Comparison of ENCODE assay signal across 18 mouse cellular contexts in the genomic region with DNA sequence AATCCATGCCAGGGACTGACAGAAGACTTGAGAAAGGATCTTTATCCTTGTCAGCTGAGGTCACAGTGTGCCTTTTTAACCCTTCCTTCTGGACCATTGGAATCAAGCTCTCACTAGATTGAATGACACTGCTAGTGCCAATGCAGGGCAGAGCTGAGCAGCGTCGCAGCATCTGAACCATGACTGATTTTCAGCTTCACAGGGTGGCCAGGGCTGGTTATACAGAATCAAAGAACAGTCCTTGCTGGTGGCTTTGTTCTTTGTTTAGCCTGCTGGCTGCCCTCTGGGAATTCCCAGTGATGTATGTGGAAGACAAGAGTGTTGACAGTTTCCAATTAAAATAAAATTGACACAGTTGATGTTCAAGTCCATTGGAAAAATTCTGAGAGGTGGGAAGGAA. TPM values are rescaled to one million over a fixed set of nuclear protein-coding genes. Genes with fewer than 3 reads are reported as not detected.
DNase-seq lines count a peak whose midpoint lies in the region; ATAC-seq and TF ChIP-seq lines count a peak whose summit lies in the region.
"Had no signal": no experiment of that assay in that cellular context is flagged by ENCODE, and none has a peak within 500 bp of the region (broad histone marks: within the 10 kb centered on the region; RNA-seq: fewer than 3 reads in every experiment).

No protein-coding gene starts in this region.

- H3K4me2 ChIP-seq in forebrain, embryonic 13.5 days, result no peak overlapping the region
- H3K4me2 ChIP-seq in forebrain, embryonic 16.5 days (ENCODE audit: low read length), result no peak overlapping the region
- no peak overlapping the region for H3K4me2 ChIP-seq in hindbrain, postnatal 0 days (ENCODE audit: low read depth, low read length)
- H3K4me2 ChIP-seq in midbrain, postnatal 0 days (ENCODE audit: low read depth, low read length, poor library complexity, severe bottlenecking), result no peak overlapping the region
- no peak overlapping the region for H3K4me2 ChIP-seq in intestine, embryonic 16.5 days (ENCODE audit: low read depth, low read length)
- H3K4me2 ChIP-seq: embryonic facial prominence, embryonic 15.5 days; forebrain, embryonic 15.5 days had no signal

- no peak overlapping the region for H3K4me3 ChIP-seq in forebrain, embryonic 13.5 days
- H3K4me3 ChIP-seq in forebrain, embryonic 16.5 days (replicated peaks; ENCODE audit: low read length), result no peak overlapping the region
- no peak overlapping the region for H3K4me3 ChIP-seq in hindbrain, postnatal 0 days (ENCODE audit: low read length)
- H3K4me3 ChIP-seq in midbrain, postnatal 0 days (ENCODE audit: low read depth, low read length), result no peak overlapping the region
- H3K4me3 ChIP-seq in intestine, embryonic 16.5 days (ENCODE audit: low read length), result no peak overlapping the region
- H3K4me3 ChIP-seq: embryonic facial prominence, embryonic 15.5 days; forebrain, embryonic 15.5 days had no signal

- H3K27ac ChIP-seq in forebrain, embryonic 13.5 days, result peak overlapping the region; percentile 35
- no peak overlapping the region for H3K27ac ChIP-seq in forebrain, embryonic 16.5 days (ENCODE audit: low read length)
- H3K27ac ChIP-seq in hindbrain, postnatal 0 days, result no peak overlapping the region
- no peak overlapping the region for H3K27ac ChIP-seq in midbrain, postnatal 0 days (ENCODE audit: low read depth, low read length)
- H3K27ac ChIP-seq in intestine, embryonic 16.5 days (ENCODE audit: low read length), result no peak overlapping the region
- H3K27ac ChIP-seq: embryonic facial prominence, embryonic 15.5 days; forebrain, embryonic 15.5 days; liver, embryonic 14.5 days had no signal

- no peaks in the 10 kb centered on the region for H3K4me1 ChIP-seq in forebrain, embryonic 13.5 days
- H3K4me1 ChIP-seq in forebrain, embryonic 16.5 days (replicated peaks; ENCODE audit: control insufficient read depth, insufficient read depth, low read length), result no peaks in the 10 kb centered on the region
- no peaks in the 10 kb centered on the region for H3K4me1 ChIP-seq in hindbrain, postnatal 0 days (ENCODE audit: insufficient read depth, low read length)
- no peaks in the 10 kb centered on the region for H3K4me1 ChIP-seq in midbrain, postnatal 0 days (ENCODE audit: insufficient read depth, low read length)
- H3K4me1 ChIP-seq in intestine, embryonic 16.5 days (ENCODE audit: control insufficient read depth, insufficient read depth, low read length), result no peaks in the 10 kb centered on the region
- H3K4me1 ChIP-seq: embryonic facial prominence, embryonic 15.5 days; forebrain, embryonic 15.5 days had no signal

- peaks cover 57% of the 10 kb centered on the region for H3K36me3 ChIP-seq in forebrain, embryonic 13.5 days (ENCODE audit: poor library complexity, severe bottlenecking)
- H3K36me3 ChIP-seq in forebrain, embryonic 16.5 days (ENCODE audit: control insufficient read depth, insufficient read depth), result peaks cover 28% of the 10 kb centered on the region
- H3K36me3 ChIP-seq in hindbrain, postnatal 0 days (ENCODE audit: insufficient read depth, low read length), result peaks cover 14% of the 10 kb centered on the region
- H3K36me3 ChIP-seq in midbrain, postnatal 0 days (ENCODE audit: insufficient read depth, low read length), result peaks cover 17% of the 10 kb centered on the region; the same call in 1 of the 2 replicates
- peaks cover 14% of the 10 kb centered on the region for H3K36me3 ChIP-seq in intestine, embryonic 16.5 days (ENCODE audit: control insufficient read depth, insufficient read depth, low read length)

- TF ChIP-seq CTCF in hindbrain, postnatal 0 days (IDR thresholded peaks at IDR 0.05; ENCODE audit: low read depth), result no peak
- TF ChIP-seq CTCF in midbrain, postnatal 0 days (IDR thresholded peaks at IDR 0.05), result no peak

- DNase-seq in embryo, embryonic 10.5 days (ENCODE audit: low spot score), result peak; percentile 27
- peak; percentile 33 for DNase-seq in hindbrain, postnatal 0 days (ENCODE audit: low spot score)
- DNase-seq in midbrain, postnatal 0 days (ENCODE audit: low spot score), result peak; percentile 26
- no peak for DNase-seq in heart, postnatal 14 days
- DNase-seq: gastrocnemius, postnatal 10 days; heart, postnatal 10 days; kidney, adult 11 months; kidney, postnatal 25 days; lung, postnatal 10 days; right cerebral cortex, postnatal 14 days; thymus, postnatal 36 days had no signal

- H3K27me3 ChIP-seq in forebrain, embryonic 13.5 days, result no peaks in the 10 kb centered on the region
- no peaks in the 10 kb centered on the region for H3K27me3 ChIP-seq in forebrain, embryonic 16.5 days (replicated peaks; ENCODE audit: control insufficient read depth, insufficient read depth, low read length)
- H3K27me3 ChIP-seq in hindbrain, postnatal 0 days (ENCODE audit: insufficient read depth, low read length), result no peaks in the 10 kb centered on the region
- H3K27me3 ChIP-seq in midbrain, postnatal 0 days (ENCODE audit: insufficient read depth, low read length), result no peaks in the 10 kb centered on the region
- H3K27me3 ChIP-seq in intestine, embryonic 16.5 days (replicated peaks; ENCODE audit: control insufficient read depth, insufficient read depth, low read length), result no peaks in the 10 kb centered on the region
- H3K27me3 ChIP-seq: embryonic facial prominence, embryonic 15.5 days; forebrain, embryonic 15.5 days had no signal

- 47% methylated on average over 2 of the region's 2 CpGs for WGBS in forebrain, embryonic 13.5 days
- 53% methylated on average over 2 of the region's 2 CpGs for WGBS in forebrain, embryonic 16.5 days
- 9% methylated on average over 2 of the region's 2 CpGs for WGBS in hindbrain, postnatal 0 days
- 7% methylated on average over 2 of the region's 2 CpGs for WGBS in midbrain, postnatal 0 days
- WGBS in intestine, embryonic 16.5 days, result 88% methylated on average over 2 of the region's 2 CpGs

- intact Hi-C loops in heart, postnatal 14 days (cut with DNase I), result no loop called here

- ATAC-seq in forebrain, embryonic 13.5 days, result 0 out of 2 replicates have a peak, but pooled peaks have one; percentile 27
- no peak for ATAC-seq in forebrain, embryonic 16.5 days
- ATAC-seq in hindbrain, postnatal 0 days, result peak; percentile 61; the same call in 1 of the 2 replicates
- no peak; the same call in 1 of the 2 replicates for ATAC-seq in midbrain, postnatal 0 days (ENCODE audit: low FRiP score)
- ATAC-seq in intestine, embryonic 16.5 days, result no peak
- no peak for ATAC-seq in megakaryocyte progenitor cell, adult 5-6 weeks (replicated peaks; ENCODE audit: poor library complexity)
- ATAC-seq: forebrain, embryonic 15.5 days had no signal

- no peak overlapping the region for H3K9ac ChIP-seq in forebrain, embryonic 13.5 days
- no peak overlapping the region for H3K9ac ChIP-seq in forebrain, embryonic 16.5 days (replicated peaks; ENCODE audit: low read depth, low read length)
- H3K9ac ChIP-seq in hindbrain, postnatal 0 days (replicated peaks; ENCODE audit: low read length), result no peak overlapping the region
- no peak overlapping the region for H3K9ac ChIP-seq in midbrain, postnatal 0 days (replicated peaks; ENCODE audit: low read length, poor library complexity, severe bottlenecking)
- no peak overlapping the region for H3K9ac ChIP-seq in intestine, embryonic 16.5 days (ENCODE audit: low read depth, low read length)
- H3K9ac ChIP-seq: embryonic facial prominence, embryonic 15.5 days; forebrain, embryonic 15.5 days; liver, embryonic 14.5 days had no signal

- H3K9me3 ChIP-seq in forebrain, embryonic 13.5 days (replicated peaks), result no peaks in the 10 kb centered on the region
- no peaks in the 10 kb centered on the region for H3K9me3 ChIP-seq in forebrain, embryonic 16.5 days (ENCODE audit: control insufficient read depth, low read length)
- no peaks in the 10 kb centered on the region for H3K9me3 ChIP-seq in hindbrain, postnatal 0 days (ENCODE audit: low read length)
- no peaks in the 10 kb centered on the region for H3K9me3 ChIP-seq in midbrain, postnatal 0 days (ENCODE audit: low read length)
- H3K9me3 ChIP-seq in intestine, embryonic 16.5 days (ENCODE audit: control insufficient read depth, low read length), result no peaks in the 10 kb centered on the region
- H3K9me3 ChIP-seq: embryonic facial prominence, embryonic 15.5 days; forebrain, embryonic 15.5 days had no signal

RNA-seq across cellular contexts. Expression of gene Itgb1, which starts 46.8 kb away (rescaled TPM):
- polyA plus RNA-seq in forebrain, embryonic 13.5 days (2015; fragmentation: Nextera tagmentation; extraction: Ambion mirVana), result 84.4 and 86.8 TPM in 2 replicates
- 85.4 and 109 TPM in 2 replicates for polyA plus RNA-seq in forebrain, embryonic 16.5 days (2015; fragmentation: Nextera tagmentation; extraction: Ambion mirVana)
- total RNA-seq in hindbrain, postnatal 0 days (2014; rRNA removed), result 59.1 and 61.5 TPM in 2 replicates
- 70.8 and 75.7 TPM in 2 replicates for polyA plus RNA-seq in hindbrain, postnatal 0 days (2015; fragmentation: Nextera tagmentation; extraction: Ambion mirVana)
- 56.1 and 71.8 TPM in 2 replicates for total RNA-seq in midbrain, postnatal 0 days (2014; rRNA removed)
- 57.6 and 59.7 TPM in 2 replicates for polyA plus RNA-seq in midbrain, postnatal 0 days (2015; fragmentation: Nextera tagmentation; extraction: Ambion mirVana)
- total RNA-seq in heart, postnatal 14 days (2021), result 100 to 1,000 TPM; 467 to 472 TPM
- 219 and 235 TPM in 2 replicates for polyA plus RNA-seq in intestine, embryonic 16.5 days (2015; fragmentation: Nextera tagmentation; extraction: Ambion mirVana)
- 78.2 and 84.2 TPM in 2 replicates for total RNA-seq in megakaryocyte progenitor cell, adult 5-6 weeks (2015)
- 139 and 140 TPM in 2 replicates for total RNA-seq in megakaryocyte progenitor cell, adult 5-6 weeks (2017)

Comparison
In these comparisons a context has a peak if more than half of its experiments do, and no peak if none do; other contexts are left out.
1. ATAC-seq: peak in forebrain, embryonic 13.5 days (single experiment) and hindbrain, postnatal 0 days (single experiment); none in forebrain, embryonic 16.5 days (single experiment), midbrain, postnatal 0 days (single experiment), intestine, embryonic 16.5 days (single experiment) and megakaryocyte progenitor cell, adult 5-6 weeks (single experiment).
2. DNase-seq: peak in embryo, embryonic 10.5 days (single experiment), hindbrain, postnatal 0 days (single experiment) and midbrain, postnatal 0 days (single experiment); none in heart, postnatal 14 days (0 of 2).